Mouse (Mus musculus) spleen, postnatal 14 days (tissue): ENCODE data around the gene Tob2.

Source experiments
- DNase-seq, 2 experiments: peaks; one replicate each; pipeline ENCODE4 v3.0.0; 2021 to 2022; ENCODE audit warnings: low spot score in 2 of 2

The Tob2 gene

DNA sequence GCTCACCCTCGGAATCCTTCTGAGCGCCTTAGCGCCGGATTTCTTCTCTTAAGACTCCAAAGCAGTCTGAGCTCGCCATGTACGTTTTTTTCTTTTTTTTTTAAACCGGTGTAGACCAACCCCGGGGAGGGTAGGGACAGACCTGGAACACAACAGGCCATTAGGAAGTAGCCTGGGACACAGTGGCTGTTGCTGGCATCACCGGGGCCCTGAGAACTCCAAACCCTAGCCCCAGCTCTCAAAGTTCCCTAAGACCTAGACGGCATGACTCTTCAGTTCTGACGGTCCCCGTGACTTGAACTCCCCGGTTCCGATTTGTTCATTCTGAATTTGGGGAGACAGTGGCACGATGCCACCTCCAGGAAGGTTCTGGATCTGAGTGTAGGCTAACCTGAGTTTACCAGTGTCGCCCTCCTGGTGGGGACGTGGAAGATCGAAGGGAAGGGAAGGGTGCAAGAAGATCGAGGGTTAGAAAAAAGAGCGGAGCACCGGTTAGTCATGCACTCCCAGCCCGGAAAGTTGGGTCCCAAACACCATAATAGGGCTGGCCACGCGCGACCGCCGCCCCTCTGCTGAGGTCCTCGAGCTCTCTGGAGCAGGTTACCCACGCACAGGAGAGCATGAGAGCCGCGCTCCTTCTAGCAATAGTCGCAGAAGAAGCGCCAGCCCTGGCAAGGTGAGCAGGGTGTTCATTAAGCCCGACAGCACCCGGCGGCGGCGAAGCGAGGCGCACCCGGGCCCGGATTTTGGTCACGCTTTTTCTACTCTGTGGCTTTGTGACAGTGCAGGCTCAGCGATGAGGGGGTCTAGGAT is at the start of gene Tob2:
Tob2 (minus strand) TSS at position 280 of the 813 bp plus-strand sequence.
- DNase-seq: peak; percentile 39 to 55

DNA sequence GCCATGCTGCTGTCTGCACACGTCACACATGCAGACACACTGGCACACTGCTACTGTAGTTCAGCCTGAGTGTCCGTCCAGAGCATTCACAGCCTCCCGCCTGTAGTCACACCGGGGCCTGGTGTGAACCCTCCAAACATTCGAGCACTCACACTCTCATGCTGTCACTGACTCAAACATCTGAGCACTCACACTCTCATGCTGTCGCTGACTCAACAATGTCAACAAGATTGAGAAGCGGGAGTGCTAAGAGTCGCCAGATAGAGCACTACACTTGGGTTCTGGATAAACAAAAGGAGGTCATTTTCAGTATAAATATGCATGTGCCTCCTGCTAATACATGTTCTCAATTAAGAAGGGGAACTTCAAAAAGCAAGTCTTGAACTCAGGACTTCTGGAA is 49.4 kb upstream of the Tob2 start:
- DNase-seq: no peak

DNA sequence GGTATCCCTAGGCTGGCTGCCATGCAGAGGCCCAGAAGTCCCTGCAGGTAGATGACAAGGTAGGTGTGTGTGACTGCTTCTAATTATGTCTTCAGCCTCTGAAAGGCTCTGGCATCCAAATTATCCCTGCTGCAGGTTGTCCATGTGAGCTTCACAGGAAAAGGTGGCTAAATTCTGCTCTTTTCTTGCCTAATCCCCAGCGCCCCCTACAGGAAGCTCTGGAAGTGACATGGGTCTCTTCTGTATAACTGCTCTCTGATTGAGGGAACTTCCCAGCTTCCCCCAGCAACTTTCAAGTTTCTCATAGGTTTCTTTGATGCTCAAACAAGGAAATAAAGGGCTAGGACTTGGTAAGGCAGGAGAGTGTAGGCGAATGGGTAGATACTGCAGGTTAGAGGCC is 46.3 kb upstream of the Tob2 start:
- DNase-seq: peak; percentile 40 to 72

DNA sequence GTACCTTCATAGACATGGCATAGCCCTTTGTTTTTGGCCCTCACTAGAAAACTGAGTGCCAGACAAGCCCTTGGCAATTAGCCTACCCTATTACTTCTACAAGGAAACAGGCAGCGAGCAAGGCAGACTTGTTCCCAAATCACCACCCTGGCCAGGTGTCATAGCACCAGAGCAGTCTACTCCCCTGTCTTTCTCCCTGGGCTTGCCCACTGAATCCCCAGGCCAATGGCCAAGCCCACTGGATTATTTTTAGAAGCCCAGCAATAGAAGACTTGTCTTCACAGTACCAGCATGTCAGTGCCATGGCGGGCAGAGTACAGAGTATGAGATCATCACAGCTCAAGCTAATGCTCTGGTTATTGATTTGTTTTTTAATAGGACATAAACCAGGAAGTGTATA is 40.2 kb upstream of the Tob2 start:
- DNase-seq: no peak

DNA sequence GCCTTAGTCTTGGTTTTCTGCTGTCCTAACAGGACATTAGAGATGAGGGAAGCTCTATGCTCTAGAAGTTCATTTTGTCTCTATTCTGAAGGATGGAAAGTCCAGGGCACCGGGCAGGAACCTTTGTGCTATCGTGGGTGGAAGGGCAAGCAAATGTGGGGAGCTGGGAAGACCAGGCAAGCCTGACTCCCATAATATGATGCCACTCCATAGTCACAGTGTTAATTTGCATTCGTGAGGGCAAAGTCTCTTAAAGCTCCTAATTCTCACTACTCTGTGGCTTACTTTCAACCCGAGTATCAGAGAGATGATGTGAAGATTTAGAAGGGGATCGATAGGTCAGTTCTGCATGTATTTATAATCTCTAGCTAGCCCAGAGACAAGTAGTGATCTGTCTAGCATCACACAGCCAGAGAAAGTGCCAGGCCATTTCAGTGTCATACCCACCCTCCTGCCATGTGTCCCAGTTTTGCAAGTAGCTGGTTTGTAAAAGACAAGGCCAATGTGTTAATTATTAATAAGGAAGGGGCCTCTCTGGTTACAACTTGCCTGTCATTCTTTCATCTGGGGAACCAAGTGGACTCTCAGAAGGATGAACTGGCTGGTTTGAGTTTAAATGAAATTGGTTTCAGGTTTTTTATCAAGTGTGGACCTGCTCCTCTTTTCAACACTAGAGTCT is 39.1 kb upstream of the Tob2 start:
- no peak for DNase-seq

DNA sequence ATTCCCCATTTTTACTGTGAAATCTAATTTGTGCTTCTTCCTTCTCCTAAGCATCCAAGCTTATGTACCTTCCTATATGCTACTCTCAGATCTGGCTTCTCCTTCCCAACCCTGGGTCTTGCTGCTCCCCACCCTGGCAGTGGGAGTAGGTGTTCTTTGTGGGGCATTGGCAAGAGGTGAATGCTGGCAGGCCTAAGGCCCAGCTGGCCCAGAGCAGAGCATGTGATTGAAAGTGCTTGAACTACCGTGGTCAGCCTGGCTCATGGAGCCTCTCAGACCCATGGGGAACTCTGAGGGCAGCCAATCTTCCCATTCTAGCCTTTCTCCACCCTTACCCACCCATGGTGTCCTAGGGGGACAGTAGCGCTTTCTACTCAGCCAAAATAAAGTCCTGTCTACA is 37.8 kb upstream of the Tob2 start:
- DNase-seq: no peak

DNA sequence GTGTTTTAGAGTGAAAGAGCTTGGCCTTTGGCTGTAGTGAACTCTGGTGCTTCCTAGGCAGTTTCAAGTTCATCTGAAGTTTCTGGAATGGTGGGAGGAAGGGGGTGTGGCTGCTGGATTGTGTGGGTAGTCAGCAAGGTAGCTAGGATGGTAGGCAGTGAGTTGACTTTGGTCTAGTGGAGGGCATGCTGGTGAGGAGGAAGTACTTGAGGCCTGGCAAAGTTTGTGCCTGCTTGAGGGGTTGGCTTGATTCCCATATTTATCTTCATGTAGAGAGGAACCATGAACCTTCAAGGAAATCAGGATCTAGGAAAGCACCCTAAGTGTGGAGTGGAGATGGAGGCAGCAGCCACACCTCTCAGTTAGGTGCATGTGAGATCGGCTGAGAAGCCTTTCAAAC is 35.4 kb upstream of the Tob2 start:
- no peak for DNase-seq

DNA sequence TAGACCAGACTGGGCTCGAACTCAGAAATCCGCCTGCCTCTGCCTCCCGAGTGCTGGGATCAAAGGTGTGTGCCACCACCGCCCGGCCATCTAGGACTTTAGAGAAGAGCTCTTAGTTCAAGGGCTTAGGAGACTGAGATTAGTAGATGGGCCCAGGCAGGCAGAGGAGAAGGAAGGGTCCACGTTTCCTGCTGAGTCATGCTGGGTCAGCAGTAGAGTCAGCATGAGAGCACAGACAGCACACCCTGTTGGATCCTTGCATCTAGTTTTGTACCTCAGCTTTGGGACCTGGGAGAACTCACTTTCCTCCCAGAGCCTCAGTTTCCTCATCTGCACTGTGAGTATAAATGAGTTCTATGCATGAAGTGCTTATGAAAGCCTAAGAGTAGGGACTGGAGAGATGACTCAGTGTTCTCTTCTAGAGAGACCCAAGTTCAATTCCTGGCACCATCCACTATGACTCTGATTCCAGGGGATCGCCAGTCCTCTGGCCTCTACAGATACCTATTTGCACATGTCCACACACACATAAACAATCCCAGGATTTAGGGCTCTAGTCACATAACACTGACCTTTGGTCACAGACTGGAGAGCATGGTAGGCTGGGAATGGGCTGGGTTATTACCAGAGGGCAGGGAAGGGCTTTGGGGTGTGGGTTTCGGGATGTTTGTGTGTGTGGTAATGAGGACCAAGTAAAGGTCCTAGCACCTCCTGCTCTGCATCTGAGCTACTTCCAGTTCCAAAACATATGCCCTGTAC is 33.4 kb upstream of the Tob2 start:
- DNase-seq: no peak

DNA sequence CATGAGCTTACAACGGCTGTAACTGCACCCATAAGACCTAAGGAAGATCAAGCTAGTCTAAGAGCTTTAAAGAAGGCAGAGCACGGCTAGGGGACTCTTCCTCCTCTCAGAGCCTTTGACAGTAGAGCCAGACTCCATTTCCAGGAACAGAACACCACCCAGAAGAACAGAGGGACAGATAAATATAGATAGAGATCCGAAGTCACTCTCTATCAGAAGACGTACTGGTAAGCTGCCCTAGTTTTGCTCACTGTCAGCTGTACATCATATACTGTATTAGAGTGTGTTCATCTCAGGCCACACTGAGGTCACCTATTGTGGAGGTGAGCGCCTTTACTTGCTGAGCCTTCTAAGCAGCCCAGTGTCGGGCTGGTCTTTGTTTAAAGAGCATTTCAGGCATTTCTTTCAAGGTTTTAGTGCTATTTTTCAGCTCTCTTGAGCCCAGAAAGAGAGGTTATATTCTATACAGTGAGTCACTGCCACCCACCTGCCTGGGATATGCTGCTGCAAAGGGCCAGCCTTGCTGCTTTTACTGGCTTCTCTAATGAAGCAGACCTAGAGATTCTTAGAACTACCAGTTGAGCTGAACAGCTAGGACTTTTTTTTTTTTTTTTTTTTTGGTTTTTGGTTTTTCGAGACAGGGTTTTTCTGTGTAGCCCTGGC is 32.7 kb upstream of the Tob2 start:
- DNase-seq: no peak

DNA sequence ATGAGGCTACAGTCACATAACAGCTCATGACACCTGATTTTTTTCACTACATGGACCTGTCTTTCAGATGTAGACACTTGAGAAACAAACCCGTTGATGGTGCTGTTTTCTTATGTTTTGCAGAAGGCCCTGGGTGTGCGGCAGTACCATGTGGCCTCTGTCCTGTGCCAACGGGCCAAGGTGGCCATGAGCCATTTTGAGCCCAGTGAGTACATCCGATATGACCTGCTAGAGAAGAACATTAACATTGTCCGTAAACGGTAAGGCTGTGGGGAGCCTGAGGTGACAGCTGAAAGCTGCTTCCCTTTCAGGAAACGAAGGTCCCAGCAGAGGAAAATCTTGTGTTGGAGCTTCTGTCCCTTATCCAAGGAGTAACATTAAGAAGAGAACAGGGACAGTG is 30.6 kb upstream of the Tob2 start:
- no peak for DNase-seq

DNA sequence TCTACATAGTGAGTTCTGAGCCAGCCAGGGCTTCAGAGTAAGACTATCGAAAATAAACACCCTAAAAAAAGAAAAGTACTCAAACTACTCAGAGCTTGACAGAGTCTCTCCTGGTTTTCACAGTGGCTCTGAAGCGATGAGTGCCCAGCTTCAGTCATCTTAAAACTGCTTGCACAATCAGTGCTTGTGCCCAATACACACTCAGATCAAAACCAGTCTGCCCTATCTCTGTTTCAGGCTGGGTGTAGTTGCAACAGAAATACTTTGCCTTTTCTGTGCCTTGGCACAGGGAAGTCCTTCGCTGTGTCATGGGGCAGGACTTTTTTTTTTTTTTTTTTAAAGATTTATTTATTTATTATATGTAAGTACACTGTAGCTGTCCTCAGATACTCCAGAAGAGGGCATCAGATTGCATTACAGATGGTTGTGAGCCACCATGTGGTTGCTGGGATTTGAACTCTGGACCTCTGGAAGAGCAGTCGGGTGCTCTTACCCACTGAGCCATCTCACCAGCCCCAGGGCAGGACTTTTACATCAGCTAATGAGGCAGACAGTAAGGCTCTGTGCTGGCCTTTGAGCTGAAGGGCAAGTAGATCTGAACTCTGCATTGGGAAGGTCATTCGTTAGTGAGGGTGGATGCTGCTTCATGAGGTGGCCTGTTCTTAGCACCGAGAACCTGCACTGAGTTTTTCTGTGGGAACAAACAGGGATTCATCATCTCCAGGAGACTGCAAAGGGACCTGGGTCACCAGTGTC is 28.4 kb upstream of the Tob2 start:
- DNase-seq: no peak

DNA sequence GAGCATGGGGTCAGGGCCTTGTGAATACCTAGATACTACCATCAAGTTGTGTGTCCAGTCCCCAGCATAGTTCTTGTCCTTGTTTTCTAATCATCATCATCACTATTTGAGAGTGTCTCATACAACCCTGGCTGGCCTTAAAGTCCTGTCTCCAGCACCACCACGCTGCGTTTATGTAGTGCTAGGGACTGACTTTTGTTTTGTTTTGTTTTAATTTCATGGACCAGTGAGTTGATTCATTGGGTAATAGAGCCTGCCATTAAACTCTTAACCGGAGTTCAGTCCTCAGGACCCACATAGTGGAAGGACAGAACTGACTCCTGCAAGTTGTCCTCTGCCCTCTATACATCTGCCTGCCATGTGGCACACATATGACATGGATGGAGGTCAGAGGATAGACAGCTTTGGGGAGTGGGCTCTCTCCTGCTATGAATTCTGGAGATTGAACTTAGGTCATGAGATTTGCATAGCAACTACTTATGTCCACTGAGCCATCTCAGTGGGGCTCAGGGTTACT is 26.9 kb upstream of the Tob2 start:
- DNase-seq: no peak

DNA sequence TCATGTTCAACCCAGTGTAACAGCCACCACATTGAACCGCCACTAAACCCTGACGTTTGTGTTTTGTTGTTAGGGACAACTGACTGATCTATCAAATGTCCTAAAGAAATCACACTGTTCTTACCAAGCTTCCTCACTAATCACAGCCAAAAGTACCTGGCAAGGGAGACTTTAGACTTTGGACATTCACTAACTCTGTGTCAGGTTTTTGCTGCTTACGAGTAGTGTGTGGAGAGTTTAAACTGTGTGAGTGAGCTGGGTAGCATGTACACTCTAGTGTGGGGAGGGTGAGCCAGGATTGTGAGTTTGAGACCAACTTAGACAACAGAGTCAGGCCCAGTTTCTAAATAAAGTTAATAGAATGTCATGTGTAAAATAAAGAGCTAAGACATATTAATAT is 23.8 kb upstream of the Tob2 start:
- DNase-seq: no peak

DNA sequence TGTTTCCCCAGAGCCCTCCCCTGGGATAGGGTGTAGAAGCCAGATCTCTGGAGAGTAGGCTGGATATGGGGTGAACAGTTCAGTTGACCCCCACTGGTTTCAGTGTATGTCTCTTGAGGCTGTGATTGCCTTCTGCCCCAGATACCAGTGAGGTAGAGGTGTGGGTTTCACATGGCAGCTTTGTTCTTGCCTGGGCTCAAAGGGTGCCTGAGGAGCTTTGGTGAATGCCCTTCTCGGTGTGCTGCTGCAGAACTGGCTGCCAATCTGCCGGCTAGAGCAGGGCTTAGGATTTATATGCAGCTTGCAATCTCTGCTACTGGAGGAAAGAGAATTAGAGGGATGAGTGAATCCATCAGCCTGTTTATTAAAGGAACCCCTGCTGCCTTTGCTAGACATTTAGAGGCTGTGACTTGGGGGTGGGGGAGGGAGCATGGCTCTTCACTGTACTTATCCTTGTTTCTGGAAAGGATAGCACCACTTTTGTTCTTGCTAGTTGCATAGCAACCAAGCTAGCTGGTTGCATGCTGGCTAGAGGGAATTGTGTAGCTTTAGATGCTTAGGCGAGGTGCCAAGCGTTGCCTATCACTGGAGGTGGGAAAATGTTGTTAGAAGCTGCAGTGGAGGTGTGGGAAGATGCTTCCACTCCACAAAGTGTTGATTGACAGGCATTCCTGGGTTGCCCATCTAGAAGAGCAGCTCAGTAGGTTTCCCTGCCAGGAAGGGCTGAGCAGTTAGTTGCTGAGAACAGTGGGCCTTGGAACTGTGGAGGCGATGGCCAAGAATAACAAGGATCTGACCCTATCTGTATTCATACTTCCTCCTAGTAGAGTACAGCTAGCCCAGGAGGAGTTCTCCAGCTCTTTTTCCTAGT is 21.2 kb upstream of the Tob2 start:
- no peak for DNase-seq

DNA sequence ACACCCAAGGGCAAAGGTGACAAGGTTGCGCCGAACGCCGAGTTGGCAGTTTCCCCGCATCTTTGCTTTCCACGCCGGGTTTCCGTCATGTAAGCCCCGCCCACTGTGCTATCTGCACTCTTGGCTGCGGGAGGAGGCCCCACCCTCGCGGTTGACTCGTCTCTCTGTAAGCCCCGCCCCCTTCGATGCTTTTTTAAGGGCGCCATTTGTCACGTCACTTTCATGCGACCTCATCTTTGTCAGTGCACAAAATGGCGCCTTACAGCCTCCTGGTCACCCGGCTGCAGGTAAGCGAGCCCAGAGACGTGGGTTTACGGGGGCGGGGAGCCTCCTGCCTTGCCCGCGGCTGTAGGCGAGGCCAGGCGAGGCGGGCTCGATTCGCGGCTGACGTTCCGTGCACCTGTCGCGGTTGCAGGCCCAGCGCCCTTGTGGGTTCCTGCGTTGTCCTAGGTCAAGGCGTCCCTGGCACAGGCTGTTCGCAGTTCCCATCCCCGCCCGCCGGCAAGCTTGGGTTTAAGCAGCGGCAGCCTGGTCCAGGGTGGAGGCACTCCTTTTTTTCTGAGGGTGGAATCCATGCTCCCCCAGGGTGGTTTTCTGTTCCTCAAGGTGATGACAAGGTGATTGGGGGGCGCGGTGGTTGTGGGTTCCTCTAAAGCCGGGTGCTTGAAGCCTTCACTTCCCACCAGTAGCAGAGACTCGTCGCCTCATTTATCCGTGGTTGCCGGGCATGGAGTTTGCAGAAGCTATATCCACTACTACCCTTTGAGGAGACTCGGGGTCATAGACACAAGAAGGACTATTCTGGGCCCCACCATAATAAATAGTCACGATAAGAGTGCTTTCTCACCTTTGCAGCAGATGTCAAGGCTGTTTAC is 13.9 kb upstream of the Tob2 start, which contains the start of gene Aco2:
Aco2 (plus strand) TSS at position 48 of the 875 bp plus-strand sequence.
- peak; percentile 98 to 99 for DNase-seq

DNA sequence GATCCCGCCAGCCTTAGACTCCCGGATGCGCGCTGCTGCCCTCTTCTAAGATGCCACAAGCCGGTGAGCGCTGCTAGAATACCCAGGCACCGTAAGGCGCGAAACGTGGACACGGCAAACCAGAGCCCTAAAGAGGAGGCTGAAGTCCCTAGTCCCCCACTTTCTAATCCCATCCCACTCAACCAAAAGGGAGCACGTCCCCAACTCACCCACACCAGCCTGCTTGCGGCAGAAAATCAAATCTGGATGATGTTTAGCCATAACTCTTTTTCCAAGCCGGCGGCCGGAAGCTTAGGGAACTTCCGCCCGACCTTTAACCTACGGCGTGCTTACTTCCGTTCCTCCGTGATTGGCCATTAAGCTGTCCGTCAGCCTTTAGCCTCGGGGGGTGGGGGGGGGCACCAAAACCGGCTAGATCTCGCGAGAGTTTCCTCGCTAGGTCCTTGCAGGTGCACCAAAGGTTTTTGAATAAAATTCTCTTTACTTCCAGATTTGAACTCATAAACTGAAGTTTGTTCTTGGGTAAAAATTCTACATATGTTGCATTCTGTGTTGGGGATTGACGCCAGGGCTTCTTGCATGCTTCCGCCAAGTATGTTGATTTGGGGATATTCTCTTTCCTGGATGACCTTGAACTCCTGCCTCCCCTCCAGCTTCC is 13.1 kb upstream of the Tob2 start, which contains the start of gene Phf5a:
Phf5a (minus strand) TSS at position 308 of the 658 bp plus-strand sequence.
- peak; percentile 62 to 73 for DNase-seq

DNA sequence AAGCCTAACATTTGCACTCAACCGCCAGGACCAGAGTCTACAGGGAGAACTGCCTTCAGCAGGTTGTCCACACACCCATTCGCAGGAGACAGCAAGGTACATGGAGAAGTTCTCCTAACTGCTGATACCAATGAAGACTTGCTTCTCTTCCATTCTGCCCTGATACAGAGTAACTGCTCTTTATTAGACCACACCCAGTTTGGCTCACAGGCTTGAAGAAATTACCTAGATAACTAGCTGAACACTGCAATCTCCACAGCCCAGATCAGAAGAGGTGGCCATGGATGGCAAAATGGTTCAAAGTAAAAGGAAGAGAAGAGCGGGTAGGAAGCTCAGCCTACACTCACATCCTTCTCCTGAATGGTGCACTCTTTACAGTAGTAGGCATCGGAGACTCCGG is 11.4 kb upstream of the Tob2 start:
- no peak for DNase-seq

DNA sequence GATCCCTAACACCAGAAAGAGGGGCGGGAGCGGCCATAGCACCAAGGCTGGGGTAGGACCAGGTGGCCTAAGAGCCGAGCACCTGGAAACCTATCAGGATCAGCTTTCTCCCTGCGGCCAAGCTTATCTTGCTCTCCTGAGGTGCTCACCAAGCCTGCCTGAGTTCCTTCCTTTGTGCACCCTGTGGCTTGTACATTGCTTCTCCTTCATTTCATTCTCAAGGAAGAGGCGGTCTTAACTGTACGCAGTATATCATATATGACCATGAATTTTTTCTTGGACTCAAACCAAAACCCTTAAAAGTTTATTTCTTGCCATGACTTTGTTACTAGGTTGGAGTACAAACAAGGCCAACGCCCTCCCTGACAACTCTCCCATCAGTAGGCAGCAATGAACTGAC is 5.6 kb upstream of the Tob2 start:
- DNase-seq: no peak
